Mouse (Mus musculus): ENCODE results near the gene Ncf4.
"Not testable (repeated sequence)": the region's sequence is repeated elsewhere in the genome, so short reads cannot be mapped to it uniquely, and the experiment has no call there.

Gene Ncf4

DNA sequence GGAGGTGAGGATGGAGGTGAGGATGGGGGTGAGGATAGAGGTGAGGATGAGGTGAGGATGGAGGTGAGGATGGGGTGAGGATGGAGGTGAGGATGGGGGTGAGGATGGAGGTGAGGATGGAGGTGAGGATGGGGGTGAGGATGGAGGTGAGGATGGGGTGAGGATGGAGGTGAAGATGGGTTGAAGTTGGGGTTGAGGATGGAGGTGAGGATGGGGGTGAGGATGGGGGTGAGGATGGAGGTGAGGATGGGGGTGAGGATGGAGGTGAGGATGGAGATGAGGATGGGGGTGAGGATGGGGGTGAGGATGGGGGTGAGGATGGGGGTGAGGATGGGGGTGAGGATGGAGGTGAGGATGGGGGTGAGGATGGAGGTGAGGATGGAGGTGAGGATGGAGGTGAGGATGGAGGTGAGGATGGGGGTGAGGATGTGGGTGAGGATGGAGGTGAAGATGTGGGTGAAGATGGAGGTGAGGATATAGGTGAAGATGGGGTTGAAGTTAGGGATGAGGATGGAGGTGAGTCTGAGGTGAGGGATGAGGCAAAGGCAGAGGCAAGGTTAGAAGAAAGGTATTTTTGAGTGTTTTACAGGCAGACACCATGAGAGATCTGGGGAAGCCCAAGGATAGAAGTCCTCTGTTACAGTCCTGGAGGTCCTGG lies 12.1 kb downstream of the Ncf4 start:
- not testable (repeated sequence) for DNase-seq

DNA sequence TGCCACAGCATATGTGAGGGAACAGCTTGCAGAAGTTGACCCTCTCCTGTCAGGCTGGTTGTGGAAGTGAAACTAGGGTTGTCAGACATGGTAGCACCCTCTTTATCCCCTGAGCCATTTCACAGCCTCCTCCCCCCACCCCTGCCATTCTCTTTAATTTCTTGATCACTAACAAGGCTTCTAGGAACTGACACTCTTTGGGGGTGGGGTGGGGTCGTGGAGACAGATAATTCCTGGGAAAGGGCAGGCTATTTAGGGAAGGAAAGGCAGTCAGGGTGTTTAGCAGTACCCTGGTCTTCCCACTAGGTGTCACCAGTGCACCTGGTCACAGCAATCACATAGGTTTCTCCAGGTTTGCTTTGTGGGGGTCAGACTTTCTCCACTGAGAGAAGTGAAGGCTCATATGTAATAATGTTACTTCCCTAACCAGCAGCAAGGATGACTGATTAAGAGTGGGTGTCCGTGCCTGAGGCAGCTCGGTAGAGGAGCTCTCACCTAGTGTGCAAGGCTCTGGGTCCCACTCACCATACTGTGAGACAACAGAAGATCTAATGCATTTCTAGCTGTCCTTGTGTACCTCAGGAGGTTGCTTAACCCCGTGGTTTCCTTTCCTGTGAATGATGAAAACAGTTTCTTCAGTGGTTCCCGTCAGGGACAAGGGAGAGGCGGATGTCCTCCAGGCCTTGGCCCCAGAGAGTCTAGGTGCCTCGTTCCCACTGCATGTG lies 12.9 kb downstream of the Ncf4 start:
- DNase-seq = peak; percentile 38

DNA sequence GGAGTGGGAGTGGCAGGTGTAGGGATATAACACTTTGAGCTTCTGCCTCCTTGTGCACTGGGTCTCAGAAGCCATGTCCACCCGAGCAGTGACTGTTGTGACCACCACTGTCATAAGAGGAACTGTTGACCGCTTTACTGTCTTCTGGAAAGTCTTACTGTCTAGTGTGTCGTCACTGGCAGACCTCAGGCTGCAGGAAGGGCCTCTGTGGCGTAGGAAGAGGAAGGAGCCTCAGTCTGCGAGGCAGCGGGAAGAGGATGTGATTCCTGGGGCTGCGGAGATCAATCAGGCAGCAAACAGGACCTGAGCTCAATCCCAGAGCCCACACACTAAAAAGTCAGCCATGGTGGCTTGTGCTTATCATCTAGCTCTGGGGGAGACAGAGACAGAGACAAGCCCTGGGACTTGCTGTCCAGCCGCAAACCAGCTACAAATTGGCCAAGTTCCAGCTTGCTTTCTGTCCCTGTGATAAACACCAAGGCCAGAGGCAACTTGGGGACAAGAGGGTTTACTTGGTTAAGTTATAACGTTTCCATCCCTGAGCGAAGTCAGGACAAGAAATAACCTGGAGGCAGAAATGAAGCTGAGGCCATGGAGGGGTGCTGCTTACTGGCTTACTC lies 13.8 kb downstream of the Ncf4 start:
- DNase-seq = no peak

DNA sequence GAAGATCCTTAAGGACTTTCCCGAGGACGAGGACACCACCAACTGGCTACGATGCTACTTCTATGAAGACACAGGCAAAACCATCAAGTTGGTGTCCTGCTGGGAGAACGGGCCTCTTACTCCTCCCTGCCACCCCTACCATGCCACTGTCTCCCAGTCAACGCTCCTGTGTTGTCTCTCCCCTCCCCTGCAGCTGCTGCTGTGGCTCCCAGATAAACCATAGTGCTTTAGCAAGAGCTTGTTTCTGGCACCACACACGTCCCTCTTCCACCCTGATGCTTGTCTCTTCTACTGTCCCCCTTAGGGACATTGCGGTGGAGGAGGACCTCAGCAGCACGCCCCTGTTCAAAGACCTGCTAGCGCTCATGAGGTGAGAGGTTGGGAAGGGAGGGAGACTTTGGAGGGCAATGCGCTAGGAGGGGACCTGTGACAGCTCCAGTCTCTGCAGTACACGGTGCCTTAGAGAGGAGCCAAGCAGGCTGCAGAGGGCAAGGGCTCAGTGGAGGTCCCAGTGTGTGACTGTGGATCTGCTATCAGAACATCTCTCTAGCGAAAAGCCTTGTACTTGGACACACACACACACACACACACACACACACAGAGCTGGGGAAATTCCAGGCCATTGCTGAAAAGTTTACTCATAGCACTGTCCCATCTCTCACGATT lies 16.2 kb downstream of the Ncf4 start:
- no peak for DNase-seq

DNA sequence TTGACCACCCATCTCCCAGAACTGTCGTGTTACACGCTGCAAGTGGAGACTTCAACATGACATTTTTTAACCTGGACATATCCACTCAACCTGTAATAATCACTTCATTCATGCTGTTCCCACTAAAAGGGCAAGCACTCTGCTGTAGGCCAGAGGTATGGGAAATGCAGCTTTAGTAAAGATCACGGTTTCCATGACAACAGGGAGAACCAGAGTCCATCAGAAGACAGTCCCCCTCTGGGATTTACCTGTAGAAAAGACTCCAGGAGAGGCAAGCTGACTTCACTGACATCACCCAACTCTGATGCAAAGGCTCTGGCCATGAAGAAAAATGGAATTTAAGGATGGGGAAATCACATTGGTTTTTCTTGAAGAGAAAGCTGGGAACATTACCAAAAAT lies 18.7 kb downstream of the Ncf4 start:
- DNase-seq = no peak

DNA sequence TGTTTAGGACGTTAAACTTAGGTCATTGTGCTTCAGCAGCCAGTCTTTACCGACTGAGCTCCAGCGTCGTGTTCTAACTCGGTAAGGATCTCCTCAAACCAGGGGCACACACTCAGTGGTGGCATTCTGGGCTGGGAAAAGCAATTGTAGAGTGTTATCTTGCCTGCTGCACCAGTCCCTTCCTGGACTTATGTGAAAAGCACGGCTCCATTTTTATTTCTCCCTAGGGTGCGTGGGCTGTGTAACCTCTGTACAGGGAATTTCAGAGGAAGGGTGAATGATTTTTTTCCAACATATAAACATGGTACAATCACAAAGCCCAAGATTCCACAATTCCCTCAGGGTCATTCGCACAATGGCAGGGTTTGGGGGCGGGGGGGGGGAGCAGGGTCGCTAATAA lies 22.8 kb downstream of the Ncf4 start:
- no peak for DNase-seq

DNA sequence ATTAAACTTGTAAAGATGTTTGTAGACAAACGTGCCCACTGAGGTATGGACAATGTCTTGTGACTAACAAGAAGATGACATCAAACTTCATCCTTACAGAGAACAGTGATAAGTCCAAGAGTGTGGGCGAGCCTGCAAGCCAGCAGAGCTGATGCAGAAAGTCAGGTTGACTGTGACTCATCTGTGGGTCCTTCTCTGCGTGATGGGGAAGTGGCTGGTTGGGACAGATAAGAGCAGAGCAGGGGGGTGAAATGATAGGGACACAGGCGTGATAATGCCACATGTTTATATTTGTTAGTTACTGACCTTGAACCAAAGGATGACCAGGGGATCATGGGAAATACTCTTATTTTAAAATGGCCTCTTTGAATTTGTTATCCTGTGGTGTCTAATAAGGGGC lies 23.3 kb downstream of the Ncf4 start:
- DNase-seq = no peak

DNA sequence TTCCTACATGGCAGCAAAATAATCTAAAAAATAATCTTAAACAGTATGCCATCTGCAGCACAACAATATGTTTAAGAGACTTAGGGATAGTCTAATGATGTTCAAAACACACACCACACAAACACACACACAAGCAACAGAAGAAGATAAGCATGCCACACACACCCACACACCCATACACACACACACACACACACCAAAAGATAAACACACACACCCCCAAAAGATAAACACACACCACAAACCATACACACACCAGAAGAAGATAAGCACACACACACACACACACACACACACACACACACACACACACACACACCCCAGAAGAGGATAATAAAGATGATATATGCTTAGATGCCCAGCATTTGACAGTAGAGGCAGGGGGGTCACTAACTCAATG lies 26.6 kb downstream of the Ncf4 start:
- DNase-seq = no peak

DNA sequence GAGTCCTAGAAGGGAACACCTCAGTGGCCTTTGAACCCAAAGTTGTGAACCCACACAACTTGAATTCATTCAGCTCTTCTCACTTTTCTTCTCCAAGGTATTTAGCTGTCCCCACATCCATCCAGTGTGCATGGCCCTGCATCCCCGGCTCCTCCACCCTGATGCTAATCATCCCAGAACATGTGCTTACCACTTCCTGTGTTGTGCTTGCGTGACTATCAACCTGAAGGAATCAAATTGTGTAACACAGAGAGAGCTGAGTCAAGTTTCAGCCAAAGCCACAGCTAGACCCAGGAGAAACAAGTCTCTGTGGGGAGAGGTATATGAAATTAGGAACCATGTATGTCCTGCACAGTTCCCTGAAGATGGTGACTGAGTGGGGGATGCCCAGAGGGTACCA lies 33.7 kb downstream of the Ncf4 start:
- DNase-seq = no peak

DNA sequence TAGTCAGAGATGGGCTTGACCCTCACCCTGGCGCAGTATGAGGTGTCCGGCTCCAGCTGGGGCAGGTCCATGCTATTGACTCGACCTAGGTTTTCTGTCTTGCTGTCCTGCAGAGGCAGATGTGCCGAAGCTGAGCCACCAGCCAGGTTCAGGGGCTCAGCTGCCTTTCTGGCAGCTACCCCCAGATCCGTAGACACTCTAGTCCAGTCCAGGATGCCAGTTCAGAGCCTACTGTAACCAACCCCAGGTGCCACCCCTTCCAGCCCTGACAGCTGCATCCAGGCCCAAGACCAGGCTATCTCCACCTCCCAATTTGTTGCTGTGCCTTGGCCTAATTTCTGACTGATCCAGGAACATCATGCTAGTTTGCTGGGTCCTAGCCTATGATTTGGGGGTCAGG lies 43.3 kb downstream of the Ncf4 start:
- no peak for DNase-seq

DNA sequence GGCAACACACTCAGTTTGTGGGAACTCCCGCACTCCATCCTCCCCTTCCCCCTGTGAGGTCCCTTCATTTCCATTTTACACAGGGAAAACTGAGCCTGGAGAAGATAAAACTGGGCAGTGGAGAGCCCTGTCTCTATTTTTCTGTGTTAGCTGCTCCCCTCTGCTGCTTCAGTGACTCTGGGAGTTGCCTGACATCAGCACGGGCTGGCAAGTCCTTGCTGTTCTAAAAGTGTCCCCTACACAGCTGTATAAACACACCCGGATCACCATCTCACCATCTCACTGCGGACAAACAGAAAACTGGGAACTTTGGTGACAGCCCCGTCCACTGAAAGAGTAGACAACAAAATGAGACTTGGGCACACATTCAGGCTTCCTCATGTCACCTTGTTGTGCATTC lies 45.2 kb downstream of the Ncf4 start:
- DNase-seq = not testable (repeated sequence)

DNA sequence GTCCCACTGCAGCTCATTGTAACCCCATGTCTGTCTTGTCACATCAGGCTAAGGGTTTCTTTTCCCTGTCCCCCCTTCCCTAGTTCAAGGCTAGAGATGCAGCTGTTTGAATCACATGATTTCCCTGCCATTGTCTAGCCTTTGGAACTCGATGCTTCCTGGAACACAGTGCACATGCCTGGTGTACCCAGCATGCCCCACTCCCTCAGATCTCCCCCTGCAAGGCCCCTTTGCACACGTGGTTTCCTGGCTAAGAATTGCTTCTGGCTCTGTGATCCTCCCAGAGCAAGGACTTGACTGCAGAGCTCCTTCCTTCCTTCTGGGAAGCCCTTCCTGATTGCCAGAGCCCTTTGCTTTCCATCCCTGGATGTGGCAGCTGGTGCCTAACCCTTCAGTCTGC lies 48.6 kb downstream of the Ncf4 start:
- DNase-seq = not testable (repeated sequence)

DNA sequence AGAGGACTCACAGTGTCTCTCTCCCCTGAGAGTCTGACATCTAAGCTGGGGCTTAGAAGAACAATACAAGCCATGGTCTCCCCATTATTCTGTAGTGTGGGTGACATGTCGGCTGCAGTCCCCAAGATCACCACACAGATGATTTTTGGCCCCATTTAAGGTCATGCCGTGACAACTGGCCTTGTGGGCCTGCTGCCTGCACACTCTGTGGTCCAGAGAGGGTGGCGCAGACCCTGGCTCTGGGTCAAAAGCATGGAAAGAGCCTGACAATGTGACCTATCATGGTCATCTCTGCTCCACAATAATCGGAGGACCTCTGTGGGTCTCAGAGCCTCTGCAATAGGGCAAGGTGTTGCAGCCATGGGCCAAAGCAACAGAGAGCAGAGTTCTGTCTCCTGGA lies 49.1 kb downstream of the Ncf4 start:
- no peak for DNase-seq

DNA sequence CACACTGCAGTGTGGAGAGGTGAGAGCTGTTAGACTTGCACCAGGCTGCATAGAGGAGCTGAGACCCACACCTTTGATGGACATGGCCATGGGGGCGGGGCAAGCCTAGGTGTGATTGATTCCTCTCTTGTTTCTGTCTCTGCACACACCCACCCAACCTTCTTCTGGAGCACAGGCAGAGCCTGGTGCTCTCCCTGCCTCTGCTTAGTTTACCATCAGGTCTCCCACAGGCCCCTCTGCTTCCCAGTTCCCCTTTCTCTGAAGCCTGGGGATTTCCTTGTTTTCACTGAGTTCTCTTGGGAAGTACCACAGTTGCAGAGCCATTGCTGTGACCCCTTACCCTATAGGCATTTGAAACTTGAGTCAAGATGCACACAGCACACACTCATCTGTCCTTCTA lies 54.0 kb downstream of the Ncf4 start:
- DNase-seq = no peak

DNA sequence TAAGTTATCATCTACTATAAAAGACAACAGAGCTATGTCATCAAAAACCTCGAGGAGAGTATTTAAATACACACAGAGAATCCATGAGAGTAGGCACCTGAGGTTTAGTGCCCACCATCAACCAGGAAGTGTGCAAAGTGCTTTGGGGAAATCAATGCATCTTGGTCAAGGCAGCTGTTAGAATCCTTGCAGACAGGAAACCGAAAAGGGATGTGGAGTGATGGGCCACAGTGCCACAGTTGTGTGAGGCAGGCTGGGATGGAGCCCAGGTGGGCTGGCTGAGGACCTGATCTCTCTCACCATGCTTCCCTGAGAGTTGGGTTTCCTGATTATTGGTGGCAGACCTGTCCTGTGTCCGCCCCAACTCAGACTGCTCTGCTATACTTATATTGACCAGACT lies 55.0 kb downstream of the Ncf4 start:
- DNase-seq = no peak

DNA sequence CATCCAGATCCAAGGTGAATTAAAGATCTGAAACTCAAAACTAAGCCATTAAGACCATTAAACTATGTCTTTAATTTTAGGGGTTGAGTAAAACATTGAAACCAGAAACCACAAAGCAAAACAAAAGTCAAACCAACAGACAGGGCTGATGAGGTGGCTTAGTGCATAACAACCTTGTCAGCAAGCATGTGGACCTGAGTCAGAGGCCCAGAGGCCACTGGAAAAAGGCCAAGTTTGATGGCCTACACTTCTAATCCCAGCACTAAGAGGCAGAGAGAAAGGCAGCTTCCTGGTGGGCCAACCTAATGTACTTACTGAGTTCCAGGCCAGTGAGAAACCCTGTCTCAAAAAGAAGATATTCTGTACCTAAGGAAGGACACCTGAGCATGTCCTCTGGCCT lies 56.2 kb downstream of the Ncf4 start:
- DNase-seq = no peak

DNA sequence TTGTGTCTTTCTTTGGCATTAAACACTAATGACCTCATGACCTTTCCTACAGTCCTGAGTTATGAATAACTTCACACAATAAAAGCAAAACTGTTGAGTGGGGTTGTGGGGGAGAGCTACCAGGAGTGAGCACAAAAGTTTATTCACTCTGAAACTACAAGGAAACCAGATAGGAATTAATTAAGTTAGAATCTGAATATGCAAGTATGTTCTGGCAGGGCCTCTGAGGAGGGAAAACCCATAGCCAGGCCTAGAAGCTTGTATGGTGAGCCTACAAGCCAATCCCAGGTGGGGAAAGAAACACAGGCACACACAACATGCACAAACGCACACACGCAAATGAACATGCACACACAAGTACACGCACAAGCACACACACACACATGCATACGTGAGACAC lies 58.1 kb downstream of the Ncf4 start:
- no peak for DNase-seq

DNA sequence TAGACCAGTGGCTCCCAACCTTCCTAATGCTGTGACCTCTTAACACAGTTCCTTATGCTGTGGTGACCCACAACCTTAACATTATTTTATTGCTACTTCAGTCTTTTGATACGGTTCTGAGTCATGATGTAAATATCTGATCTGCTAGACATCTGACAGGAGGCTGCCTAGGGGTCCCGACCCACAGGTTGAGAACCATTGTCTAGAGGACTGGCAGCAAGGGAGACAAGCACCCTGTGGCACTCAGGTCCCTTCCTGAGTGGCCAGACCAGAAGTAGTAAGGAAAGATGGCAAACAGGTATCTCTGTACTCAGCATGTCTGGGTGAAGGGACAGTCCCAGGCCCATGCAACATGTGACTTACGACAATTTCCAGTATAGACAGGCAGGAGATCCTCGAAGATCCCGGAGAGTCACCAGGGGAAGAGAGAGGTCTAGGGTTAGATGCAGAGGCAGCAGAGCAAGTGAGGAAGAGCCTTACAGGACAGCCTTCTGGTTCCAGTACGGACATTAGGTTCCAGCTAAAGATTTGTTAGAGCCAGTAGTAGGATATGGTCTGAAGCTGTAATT lies 59.1 kb downstream of the Ncf4 start:
- DNase-seq = no peak

DNA sequence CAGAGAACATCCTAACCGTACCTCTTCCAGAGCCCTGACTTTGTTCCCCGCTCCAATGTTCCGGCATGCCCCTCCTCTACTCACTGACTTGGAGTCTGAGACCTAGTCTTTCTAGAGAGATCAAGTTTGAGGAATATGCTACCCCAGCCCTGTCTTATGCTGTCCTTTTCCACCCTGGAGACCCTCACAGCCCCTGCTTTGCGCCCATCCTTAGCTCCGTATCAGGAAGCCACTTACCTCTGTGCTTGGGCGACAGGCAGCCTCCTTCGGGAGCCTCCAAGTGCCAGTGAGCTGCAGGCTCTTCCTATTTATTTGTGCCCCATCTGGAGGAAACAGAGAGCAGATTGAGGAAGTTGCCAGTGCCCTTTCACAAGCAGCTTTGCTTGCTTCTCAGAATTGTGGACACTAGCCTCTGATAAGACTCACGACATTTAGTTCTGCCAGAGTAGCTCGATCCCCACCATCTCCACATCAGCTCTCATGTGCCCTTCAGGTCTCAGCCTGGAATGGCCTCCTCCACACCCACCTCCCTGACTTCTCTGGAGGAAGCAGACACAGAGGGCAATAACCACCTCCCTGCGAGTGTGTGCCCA lies 60.8 kb downstream of the Ncf4 start, which contains the start of gene Csf2rb2:
Csf2rb2 (minus strand) TSS at position 381 of the 593 bp plus-strand sequence.
- DNase-seq = no peak

DNA sequence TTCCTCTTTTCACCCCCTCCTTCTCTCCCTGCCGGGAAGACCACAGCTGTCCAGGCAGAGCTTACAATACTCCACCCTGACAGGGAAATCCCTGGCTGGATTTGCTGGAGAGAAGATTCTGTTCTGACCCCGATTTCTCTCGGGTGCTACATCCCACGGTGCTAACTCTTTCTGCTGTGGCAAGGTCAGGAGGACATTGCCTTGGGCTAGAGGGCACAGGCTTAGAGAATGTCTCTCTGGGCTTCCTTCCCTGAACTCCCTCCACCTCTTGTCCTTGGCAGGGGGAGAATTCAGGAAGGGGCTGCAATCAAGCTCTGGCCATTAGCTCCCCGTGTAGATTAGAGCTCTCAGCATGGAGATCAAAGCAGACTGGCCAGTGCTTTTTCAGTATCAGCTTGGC lies 65.3 kb downstream of the Ncf4 start:
- no peak for DNase-seq

DNA sequence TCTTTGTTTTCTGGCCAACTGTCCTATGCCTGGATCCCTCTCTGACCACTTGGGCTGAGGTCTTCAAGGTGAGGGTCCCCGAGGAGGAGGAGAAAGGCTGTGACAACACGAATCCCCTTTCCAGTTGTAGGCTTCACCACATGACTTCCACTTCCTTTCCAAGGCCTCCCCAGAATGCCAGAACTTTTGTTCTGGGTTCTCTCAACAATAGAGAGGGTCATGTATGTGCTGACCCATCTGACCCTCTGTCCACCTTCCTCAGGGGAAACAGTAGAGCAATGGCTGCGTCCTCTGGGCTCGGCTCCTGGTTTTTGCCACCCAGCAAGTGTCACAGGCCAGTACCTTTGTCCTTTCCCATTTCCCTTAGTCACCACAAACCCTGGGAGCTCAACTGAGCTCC lies 66.4 kb downstream of the Ncf4 start:
- DNase-seq = no peak
